Mouse (Mus musculus): Measurements from ENCODE around the gene Fam53b.

DNA sequence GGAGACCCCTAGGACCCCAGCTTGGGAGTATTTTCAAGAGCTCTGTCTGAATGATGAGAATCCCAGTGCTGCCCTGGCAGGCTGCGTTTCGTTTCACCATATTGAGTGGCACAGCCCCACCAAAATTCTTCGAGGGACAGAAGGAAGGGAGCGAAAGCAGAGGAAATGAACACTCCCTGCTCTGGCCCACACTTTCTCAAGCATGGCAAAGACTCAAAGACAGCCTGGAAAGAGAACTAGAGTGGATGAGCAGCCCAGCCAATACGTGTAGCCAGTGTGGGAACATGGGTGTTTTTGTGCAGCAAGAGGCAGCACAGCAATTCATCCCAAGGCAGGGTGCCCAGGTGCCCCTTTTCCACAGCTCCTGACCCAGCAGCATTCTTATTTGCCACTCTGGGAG lies 70.8 kb downstream of the Fam53b start:
- no peak for TF ChIP-seq EP300 (IDR thresholded peaks at IDR 0.05)
- TF ChIP-seq CTCF (IDR thresholded peaks at IDR 0.05) = no peak

Measured in lung, postnatal 0 days (tissue).